Mouse (Mus musculus): Measurements from ENCODE around the gene Mavs.

- no peak for TF ChIP-seq CTCF (IDR thresholded peaks at IDR 0.05; ENCODE audit: low read depth)
- peak; percentile 96 for TF ChIP-seq EP300 (IDR thresholded peaks at IDR 0.05; ENCODE audit: low read depth)
Observed at GRCm38 (mm10) chr2:131223569-131223968, 10.3 kb upstream of the Mavs start.
